Mouse (Mus musculus) thymus, postnatal 36 days (tissue): Measurements from ENCODE around the gene Kirrel3.

Experiments
- DNase-seq, 2 experiments: peaks; one replicate each; pipeline ENCODE4 v3.0.0; 2022; ENCODE audit warnings: mixed read lengths in 2 of 2

Gene Kirrel3

DNA sequence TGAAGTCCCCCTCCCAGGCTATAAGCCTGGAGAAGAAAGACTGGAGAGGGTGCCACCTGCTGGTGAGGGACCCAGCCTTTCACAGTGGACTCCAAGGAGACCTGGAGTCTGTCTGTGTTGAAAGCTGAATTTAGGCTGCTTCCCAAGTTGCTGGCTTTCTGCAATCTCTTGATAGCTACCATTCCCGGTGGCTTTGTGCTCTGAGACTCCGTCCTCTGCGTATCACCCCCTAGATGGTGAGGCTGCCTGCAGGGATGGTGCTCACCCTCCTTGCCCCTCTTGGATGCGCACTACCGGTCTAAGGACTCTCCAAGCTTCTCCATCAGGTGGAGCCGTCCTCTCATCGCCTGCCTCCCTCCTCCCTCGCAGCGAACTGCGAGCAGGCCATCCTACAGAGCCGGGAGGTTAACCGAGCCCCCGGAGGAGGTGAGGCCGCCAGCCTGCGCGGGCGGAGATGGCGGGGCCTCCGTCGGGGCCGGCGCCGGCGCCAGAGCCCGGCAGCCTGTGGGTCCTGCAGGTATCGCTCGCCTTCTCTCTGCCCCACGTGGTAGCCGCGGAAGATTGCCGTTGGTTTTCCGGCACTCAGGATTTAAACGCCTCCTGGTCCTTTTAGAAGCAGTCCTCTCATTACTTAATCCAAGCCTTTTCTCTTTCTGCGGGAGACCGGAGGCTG lies at the start of gene Kirrel3:
TSS of gene Kirrel3 (plus strand) at position 136 of the 673 bp plus-strand sequence.
- no peak for DNase-seq

DNA sequence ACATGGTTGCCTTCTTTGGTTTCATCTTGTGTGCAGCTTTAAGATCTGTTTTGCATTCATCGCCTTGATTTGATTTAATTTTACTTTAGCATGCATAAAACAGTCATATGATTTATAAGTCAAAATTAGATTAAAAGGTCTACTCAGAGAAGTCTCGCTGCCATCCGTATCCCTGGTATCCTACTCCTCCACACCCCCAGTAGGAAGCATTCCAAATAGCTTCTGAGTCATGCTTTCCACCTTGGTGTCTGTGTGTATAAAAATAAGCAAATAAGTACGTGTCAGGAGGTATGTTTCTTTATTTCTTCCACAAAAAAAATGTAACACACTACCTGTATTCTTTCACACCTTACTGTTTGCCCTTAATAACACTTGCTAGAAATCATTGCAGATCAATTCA lies 45.0 kb upstream of the Kirrel3 start:
- DNase-seq = no peak

DNA sequence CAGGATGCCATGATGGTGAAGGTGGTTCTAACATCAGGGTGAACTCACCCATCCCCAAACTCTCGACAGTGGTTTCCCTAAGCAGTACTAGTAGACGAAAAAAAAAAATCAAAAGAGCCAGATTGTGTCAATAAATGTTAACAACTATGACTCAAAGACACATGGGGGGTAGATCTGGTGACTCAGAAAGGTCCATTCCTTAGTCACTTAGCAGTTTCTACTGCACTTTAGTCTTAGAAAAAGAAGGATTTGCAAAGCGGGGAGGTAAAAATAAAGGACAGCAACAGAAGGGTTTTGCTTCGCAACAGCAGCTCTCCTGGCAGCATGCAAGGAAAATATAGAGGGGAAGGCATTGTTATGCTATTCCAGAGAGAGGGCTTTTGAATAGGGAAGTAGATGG lies 41.7 kb upstream of the Kirrel3 start:
- DNase-seq = no peak

DNA sequence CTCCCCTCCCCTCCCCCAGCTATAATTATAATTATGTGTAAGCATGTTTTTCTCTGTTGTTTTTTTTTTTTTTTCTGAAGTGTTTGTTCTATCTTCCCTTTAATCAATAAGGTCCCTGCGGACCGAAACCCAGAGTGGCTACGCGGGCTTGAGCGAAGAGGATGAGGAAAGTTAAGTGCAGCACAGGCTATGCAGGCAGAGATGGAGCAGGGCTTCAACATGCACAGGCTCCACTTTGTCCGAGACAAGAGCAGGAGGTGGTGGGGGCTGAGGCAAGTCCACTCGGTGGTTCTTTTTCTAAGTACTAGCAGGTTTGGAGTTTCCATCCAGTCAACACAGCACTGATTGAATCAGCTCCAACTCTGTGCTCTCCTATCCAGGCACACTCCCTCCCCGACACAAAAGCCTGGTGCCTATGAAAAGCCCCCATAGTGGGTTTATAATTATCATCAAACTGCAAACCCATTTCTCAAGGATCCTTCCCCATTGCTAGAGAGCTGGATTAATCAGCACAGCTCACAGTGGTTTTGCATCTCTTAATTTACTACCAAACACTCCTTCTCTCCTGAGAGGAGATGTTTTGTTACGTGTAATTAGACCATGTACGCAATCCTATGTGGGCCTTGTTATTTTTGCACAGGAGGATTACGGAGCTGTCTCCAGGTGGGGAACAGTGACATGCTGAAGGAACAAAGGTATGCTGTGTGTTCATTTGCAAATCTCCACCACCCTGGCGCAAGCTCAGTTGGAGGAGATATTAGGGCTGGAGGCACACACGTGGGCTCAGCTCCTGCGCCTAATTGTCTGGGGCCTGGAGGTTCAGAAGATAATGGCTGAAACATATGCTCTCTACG lies 39.0 kb upstream of the Kirrel3 start:
- no peak for DNase-seq

DNA sequence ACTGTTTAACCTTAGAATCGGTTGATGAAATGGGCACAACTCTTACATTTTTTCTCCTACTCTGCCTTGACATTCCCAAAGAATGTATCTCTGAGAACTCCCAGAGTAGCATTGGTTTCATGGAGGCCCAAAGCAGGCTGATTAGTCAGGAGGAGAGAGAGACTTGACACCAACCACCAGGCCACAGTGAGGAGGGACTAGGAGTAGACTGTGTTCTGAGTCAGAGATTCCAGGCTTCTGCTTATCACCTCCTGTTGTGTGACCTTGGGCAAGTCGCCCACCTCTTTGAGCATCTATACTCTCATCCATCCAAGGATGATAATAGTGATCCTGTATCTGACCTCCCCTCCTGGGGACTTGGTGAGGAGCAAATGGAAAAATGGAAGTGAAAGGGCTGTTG lies 38.0 kb upstream of the Kirrel3 start:
- DNase-seq = no peak

DNA sequence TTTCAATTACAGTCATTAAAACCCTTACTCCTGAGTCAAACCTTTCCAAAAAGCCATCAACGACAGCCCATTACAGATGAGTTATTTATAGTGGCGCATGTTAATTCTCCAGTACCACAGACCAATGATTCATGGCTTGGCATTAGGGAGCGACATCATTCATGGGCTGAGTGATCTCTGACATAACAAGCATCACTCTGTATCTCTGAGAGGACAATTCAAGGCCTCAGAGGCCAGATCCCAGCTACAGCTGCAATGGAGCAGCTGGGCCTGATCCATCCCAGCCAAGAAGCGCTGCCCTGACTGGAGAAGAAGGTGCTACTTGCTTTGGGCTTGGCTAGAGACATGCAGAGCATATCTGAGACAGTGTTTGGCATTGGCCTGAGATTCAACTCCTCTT lies 37.2 kb upstream of the Kirrel3 start:
- no peak for DNase-seq

DNA sequence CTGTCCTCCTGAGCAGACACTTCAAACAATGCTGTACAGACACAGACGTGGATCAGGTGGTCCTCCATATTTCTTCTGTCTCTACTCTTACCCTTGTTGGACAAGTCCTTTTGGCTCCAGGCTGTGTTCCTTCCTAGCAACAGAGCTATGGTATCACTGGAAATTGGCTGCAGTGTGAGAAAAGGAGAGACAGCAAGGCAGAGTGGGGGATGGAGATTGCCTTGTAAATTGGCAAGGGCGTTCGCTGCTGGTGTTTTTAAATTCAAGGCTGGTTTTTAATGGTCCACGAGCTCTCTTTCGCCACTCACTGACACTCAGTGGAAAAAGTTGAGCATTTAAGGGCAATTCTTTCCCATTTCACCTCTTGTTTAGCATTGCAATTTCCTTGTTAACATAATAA lies 27.5 kb upstream of the Kirrel3 start:
- DNase-seq = no peak

DNA sequence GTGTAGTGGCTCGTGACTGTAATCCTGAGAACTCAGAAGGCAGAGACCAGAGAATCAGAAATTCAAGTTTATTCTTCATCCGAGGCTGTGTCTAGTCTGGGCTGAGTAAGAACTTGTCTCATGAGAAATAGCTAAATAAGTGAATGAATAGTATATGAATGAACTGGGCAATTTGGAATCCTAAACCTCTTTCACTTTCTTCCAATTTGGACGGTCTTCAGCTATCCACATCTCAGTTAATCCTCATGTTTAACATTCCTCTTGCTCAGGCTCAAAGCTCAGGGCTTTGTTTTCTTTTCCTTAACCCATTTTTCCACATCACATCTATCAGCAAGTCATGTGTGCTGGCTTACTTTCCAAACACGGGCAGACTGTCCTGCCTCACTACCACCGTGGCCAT lies 25.7 kb upstream of the Kirrel3 start:
- DNase-seq = no peak

DNA sequence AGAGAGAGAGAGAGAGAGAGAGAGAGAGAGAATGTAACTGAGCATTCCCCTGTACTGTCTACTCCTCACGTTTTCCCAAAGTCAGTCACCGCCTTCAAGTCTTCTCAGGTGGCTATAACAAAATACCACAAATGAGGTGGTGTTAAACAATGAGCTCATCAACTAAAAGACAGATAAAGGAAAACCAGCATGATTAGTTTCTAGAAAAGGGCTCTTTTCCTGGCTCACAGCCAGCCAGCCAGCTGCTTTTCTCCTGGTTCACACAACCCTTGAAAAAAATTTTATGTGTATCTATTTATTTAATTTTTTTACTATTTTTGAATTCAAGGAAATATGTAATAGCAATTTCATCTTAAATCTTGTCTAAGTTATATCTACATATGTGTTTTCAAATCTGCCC lies 22.0 kb upstream of the Kirrel3 start:
- DNase-seq = no peak

DNA sequence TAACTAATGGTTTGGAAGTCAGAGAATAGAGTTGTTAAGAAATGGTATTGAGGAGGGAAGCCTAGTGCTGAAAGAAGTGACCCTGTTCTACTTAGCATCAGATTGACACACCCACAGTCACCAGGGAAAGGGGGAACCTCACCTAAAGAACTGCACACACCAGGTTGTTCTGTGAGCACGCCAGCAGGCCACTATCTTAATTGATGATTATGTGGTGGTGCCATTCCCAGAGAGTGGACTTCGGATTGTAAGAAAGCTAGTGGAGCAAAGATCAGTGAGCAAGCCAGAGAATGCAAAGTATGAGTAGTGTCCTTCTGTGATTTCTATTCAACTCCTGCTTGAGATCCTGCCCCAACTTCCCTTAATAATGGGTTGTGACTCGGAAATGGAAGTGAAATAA lies 19.6 kb upstream of the Kirrel3 start:
- no peak for DNase-seq

DNA sequence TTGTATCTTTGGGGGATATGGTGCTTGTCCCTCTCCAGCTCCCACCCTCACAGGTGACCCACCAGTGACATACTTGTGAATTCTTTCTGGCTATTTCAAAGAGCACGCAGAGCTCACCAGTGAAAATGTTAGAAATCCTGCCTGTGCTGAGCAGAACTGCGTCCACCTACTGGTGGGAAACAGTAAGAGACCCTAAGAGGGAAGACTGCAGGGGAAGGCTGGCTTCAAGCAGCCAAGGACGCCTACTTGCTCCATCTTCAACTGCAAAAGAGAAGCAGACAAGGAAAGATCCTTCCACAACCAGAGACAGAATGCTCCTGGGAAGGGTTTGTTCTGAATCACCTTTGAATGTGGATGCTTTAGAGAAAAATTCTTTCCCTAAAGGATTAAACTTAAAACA lies 16.5 kb upstream of the Kirrel3 start:
- DNase-seq = no peak

DNA sequence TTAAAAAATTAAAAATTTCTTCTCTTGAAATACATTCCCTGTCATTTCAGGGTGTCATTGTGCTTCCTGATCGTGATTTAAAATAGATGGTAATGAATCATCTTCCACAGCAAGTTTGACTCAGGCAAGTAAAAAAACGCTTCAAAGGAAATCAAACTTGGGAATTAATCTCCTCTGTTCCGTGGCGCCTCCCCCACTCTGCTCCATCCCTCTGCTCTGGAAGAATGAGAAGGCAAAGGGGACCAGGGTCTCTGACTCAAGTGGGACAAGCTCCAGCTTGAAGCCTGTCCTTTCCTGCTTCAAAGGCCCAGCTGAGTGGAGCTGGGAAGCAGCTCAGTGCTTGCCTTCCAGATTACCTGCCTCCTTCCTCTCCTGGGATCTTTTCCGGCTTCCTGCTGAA lies 9.5 kb upstream of the Kirrel3 start:
- no peak for DNase-seq

DNA sequence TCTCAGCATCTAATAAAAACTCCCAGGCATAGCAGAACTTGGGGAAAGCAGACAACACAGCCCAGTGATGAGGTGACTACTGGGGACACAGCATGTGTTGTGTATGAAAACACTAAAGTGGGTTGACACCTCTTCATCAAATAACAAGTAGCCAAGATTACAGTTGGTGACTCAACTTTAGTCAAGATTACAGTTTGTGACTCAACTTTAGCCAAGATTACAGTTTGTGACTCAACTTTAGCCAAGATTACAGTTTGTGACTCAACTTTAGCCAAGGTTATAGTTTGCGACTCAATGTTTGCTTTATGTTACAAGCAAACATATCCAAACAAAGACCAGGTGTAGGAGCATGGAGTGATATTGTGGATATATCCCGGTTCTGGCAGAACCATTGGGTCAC lies 7.2 kb upstream of the Kirrel3 start:
- DNase-seq = no peak

DNA sequence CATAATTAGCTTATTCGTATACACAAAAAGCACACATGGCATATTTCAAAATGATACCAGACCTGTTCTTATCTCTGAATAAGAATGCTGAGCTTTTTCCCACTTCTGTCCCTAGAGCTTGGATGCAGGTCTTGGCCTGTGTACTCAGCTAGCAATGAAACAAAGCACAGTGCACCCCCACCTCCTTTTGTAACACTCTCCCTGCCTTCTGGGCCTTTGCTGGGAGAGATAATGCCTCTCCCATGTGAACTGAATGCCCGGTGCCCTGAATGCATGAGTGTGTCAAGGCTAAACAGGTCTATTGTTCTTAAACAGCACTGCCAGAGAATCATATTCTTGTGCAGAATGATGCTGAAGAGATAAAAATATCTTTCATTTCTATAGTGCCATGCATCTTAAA lies 2.5 kb upstream of the Kirrel3 start:
- DNase-seq = no peak

DNA sequence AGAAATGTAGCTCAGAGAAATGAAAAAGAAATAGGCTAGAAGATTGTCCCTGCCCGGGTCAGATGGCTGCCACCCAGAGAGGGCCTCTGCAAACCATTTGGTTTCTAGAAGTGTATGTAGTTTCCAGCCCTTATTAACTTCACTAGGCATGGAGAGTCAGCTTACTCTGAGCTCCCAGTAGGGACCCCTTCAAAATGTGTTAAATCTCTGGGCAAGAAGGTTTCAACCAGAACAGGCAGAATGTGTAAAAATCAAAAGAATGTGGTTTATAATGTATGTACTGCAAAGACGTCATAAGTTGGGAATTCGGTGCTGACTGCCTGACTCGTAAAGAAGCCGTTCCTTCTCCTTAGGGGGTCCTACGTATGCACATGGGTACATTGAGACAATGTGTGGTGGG lies 1.0 kb upstream of the Kirrel3 start:
- no peak for DNase-seq

DNA sequence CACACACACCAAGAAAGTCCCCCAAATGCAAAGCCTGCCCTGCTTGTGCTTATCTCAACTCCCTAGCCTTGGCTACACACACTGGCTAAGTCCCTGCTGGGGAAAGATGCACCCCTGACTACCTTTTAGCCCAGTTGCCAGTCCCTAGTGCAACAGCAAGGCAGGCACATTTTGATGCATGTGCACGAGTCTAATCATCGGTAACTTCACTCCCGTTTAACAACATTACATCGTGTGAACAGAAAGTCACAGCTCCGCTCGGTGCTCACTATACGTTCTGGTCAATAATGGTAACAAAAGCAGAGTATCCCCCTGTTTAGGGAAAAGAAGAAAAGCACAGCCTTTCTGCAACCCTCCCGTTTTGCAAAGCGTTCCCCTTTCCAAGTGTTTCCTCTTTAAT lies 2.6 kb downstream of the Kirrel3 start:
- no peak for DNase-seq

DNA sequence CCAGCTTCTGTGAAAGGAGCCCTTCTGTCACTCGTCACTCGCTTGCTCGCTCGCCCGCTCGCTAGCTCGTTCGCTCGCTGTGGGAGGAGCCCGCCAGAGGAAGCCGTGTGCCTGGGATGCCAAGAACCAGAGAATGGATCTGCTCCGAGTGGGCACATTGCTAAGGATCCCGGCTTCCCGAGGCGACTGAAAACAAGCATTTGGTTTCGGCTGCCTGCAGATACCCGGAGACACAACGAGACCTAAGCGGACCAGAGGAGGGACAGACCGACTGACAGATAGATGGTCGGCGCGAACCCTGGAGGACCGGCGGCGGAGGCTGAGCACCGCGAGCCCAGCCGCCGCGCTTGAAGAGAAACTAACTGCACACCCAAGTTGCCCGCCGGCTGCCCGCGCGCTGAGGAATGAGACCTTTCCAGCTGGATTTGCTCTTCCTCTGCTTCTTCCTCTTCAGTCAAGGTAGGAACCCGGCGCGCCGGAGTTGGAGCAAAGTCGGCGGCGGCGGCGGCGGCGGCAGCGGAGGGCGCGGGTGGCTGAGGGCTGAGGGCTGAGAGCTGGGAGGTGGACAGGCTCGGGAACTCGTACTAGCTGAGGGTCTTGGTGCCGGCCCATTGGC lies 3.1 kb downstream of the Kirrel3 start:
- DNase-seq = no peak

DNA sequence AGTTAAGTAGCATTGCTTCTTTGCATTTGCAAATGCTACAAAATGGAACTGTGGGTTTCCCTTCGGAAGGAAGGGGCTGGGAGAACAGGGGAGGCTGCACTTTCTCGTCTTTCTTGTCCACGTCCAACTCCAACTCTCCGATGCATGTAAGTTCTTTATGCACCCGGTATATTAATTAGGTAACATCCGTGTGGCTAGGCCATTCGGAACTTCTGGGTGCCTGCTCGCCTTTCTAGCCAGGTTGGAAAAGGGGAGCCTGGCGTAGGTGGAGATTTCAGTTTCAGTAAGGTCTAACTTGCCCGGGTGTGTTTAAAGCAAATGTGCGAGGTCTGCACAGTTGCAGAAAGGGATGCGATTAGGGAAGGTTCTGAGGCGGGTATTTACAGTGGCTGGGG lies 3.6 kb downstream of the Kirrel3 start:
- DNase-seq = no peak

DNA sequence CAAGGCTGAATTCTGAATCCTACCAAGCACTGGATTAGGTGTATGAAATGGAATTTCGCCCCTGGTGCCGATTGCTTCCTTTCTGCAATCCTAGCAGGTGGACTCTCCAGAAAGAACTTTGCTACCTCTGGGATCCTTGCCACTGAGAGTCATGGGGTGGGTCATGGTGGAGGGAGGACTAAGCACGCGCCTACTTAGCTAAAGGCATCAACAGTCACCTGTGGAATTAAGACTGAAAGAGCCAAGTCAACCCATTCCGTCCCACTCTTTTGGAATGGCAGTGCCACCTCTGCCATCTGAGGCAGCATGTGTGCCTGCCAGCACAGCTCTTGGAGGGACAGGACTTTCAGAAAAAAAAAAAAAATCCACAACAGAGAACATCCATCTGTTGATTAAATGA lies 4.1 kb downstream of the Kirrel3 start:
- DNase-seq = no peak

DNA sequence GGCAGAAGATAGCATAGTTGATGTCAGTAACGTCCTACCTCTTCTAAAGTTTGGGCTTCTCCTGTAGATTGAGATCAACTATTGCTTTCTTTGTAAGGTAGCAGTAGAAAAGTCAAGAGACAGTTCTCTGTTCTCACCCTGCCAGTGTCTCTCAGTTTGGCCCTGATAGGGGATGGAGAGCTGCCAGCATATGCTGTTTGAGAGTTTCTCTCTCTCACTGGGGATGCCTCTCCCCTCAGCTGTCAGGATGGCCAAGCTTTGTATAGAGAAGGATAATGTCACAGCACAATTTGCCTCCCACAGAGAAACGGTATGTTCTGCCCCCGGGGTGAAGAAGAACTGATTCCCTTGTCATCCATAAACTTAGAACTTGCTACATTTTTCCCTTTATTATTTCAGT lies 6.4 kb downstream of the Kirrel3 start:
- no peak for DNase-seq

DNA sequence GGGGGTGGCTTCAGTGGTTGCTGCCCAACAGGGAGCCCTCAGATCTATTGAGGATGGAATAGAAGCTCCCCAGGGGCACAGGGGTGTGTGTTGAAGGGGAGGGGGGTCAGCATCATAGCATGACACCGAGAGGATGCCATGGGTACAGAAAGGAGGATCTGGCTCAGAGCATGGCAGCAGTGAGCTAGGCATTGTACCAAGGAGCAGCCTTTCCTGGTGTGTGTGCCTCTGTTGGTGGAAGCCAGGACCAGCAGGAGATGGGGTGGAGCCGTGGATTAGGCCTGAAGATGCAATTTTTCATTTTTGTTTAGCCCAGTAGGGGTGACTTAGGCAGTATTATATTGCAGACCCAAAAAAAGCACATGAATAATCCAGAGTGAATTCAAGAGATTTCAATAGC lies 7.9 kb downstream of the Kirrel3 start:
- DNase-seq = no peak

DNA sequence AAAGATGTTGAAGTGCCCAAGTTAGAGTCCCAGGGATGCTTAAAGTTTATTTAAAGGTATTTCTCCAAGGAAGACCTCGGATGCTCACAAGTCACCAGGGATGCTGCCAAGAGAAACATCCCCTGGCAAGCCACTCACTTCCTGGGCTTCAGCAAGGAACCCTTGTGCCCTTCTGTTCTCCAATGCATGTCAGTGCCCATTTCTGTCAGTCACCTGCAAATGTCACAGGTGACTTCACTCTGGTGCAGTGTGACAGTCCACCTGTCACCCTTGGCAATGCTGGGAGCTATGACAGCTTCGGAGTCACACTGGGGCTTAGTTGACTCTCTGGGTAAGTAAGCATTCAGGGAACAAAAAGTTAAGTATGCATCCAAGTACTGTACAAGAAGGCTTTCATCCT lies 12.4 kb downstream of the Kirrel3 start:
- no peak for DNase-seq

DNA sequence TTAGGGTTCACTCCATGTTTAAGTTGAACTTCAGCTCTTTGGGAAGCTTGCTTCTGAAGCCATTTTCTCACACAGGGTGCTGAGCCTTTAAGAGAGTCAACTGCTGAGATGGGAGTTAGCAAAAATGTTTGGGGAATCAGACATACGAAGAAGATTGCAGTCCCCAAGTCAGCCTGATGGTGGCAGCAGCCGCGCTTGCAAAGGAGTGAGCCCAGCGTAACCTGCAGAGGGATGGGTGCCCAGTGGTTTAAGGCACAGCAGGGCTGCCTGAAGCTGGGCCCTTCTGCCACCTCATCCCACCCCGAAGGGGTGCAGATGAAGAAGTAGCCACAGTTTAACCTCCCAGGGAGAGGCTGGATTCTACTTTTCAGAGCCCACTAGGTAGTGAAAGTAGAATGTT lies 13.0 kb downstream of the Kirrel3 start:
- peak; percentile 12 to 20 for DNase-seq

DNA sequence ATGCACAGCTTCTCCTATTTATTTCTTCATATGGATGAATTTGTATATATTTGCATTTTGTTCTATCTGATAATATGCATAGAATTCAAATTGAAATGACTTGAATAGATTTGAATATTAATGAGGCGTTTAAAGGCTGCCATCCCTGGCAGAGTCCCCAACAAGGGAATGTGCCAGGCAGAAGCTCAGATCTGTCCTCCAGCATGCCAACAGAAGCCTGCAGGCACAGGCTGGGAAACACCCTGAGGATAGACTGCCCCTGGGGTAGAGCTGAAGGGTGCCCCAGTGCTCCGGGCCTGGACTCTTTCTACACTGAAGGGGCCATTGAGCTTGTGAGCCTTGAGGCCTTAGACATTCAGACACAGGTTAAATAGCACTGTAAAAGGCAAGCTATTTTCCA lies 21.5 kb downstream of the Kirrel3 start:
- no peak for DNase-seq
